Mouse (Mus musculus) embryonic fibroblast, embryonic 13.5 days (primary cell): ENCODE data around the gene Ttbk1. TPM values are rescaled to one million over a fixed set of nuclear protein-coding genes. Genes with fewer than 3 reads are reported as not detected.

Experiments used
- H3K27ac ChIP-seq: 2 replicates; pipeline ENCODE4 v1.5.1; 2012; ENCODE audit warnings: low read length, control low read depth, inconsistent platforms; ENCODE audit not compliant: insufficient read depth
- H3K4me1 ChIP-seq: 2 replicates; pipeline ENCODE4 v1.6.1; 2011; ENCODE audit warnings: low read length; ENCODE audit not compliant: control insufficient read depth, insufficient read depth
- H3K4me3 ChIP-seq: 2 replicates; pipeline ENCODE4 v1.5.1; 2011; ENCODE audit warnings: mild to moderate bottlenecking, control low read depth, low read length; ENCODE audit not compliant: insufficient read depth
- CTCF ChIP-seq: IDR thresholded peaks from 2 replicates; pipeline ENCODE4 v1.5.1; 2011; ENCODE audit warnings: mild to moderate bottlenecking, control low read depth, low read length, moderate library complexity, borderline replicate concordance; ENCODE audit not compliant: insufficient read depth
- POLR2A ChIP-seq: IDR thresholded peaks from 2 replicates; pipeline ENCODE4 v1.6.1; 2011; ENCODE audit warnings: low read depth, mild to moderate bottlenecking, control low read depth, low read length, moderate library complexity
- polyA plus RNA-seq: library from polyadenylated mRNA; stranded (reverse); fragments of >200 nt; gene quantifications from 2 replicates; pipeline ENCODE4 v1.2.4, GENCODE M21; 2011; ENCODE audit warnings: low read depth; ENCODE audit not compliant: missing spikeins, insufficient read length

Ttbk1 gene
- polyA plus RNA-seq, 1 experiment = 0.35 TPM

GRCm38 (mm10) chr17:46419717-46420116 lies 67.8 kb downstream of the Ttbk1 start:
- Histone ChIP-seq H3K4me3 (no peak overlapping the region), H3K4me1 (no peaks in the 10 kb centered on the region), H3K27ac (no peak overlapping the region)
- TF ChIP-seq POLR2A (no peak), CTCF (no peak)

GRCm38 (mm10) chr17:46418628-46419027 lies 68.8 kb downstream of the Ttbk1 start:
- H3K4me3 ChIP-seq = no peak overlapping the region
- no peak for TF ChIP-seq POLR2A
- H3K27ac ChIP-seq = no peak overlapping the region
- H3K4me1 ChIP-seq = no peaks in the 10 kb centered on the region

- no peak overlapping the region for H3K4me3 ChIP-seq
- no peak overlapping the region for H3K27ac ChIP-seq
- no peaks in the 10 kb centered on the region for H3K4me1 ChIP-seq
- no peak for TF ChIP-seq CTCF
- TF ChIP-seq POLR2A = no peak
These were observed 79.0 kb downstream of the Ttbk1 start for GRCm38 (mm10) chr17:46408478-46408877.

- TF ChIP-seq POLR2A (no peak), CTCF (no peak)
These were observed 92.8 kb downstream of the Ttbk1 start for GRCm38 (mm10) chr17:46394631-46395030.

GRCm38 (mm10) chr17:46393012-46393411 lies 94.5 kb downstream of the Ttbk1 start:
- H3K27ac ChIP-seq = no peak overlapping the region
- TF ChIP-seq CTCF = peak; percentile 61; the same call in 1 of the 2 replicates
- TF ChIP-seq POLR2A = no peak
- no peaks in the 10 kb centered on the region for H3K4me1 ChIP-seq
- no peak overlapping the region for H3K4me3 ChIP-seq

More at GRCm38 (mm10) chr17:46394631-46395030, 92.8 kb downstream of the Ttbk1 start:
- no peak overlapping the region for H3K4me3 ChIP-seq
- H3K4me1 ChIP-seq = no peaks in the 10 kb centered on the region
- H3K27ac ChIP-seq = no peak overlapping the region

Other genes starting within 250 kb of the Ttbk1 start
- 61.1 and 63.6 TPM in 2 replicates for gene Polr1c, start 239.6 kb downstream of the Ttbk1 start, polyA plus RNA-seq
- 114 and 133 TPM in 2 replicates for gene Yipf3, start 239.6 kb downstream of the Ttbk1 start, polyA plus RNA-seq
- 1.6 and 3.5 TPM in 2 replicates for gene Lrrc73, start 234.1 kb downstream of the Ttbk1 start, polyA plus RNA-seq
- gene Tjap1, start 204.6 kb downstream of the Ttbk1 start, polyA plus RNA-seq = 60.8 and 63.2 TPM in 2 replicates
- gene Dlk2, start 190.3 kb downstream of the Ttbk1 start, polyA plus RNA-seq = 2.6 and 3.3 TPM in 2 replicates
- 3.5 and 3.9 TPM in 2 replicates for gene Abcc10, start 159.3 kb downstream of the Ttbk1 start, polyA plus RNA-seq
- gene Zfp318, start 103.9 kb downstream of the Ttbk1 start, polyA plus RNA-seq = 24.1 and 32.6 TPM in 2 replicates
- not detected in 2 replicates for gene Crip3, start 58.7 kb downstream of the Ttbk1 start, polyA plus RNA-seq
- not detected in 2 replicates for gene Slc22a7, start 49.2 kb downstream of the Ttbk1 start, polyA plus RNA-seq
- gene Dnph1, start 9.0 kb upstream of the Ttbk1 start, polyA plus RNA-seq = 7.2 and 9.9 TPM in 2 replicates
- 5.7 and 8.6 TPM in 2 replicates for gene Cul9, start 58.7 kb upstream of the Ttbk1 start, polyA plus RNA-seq
- gene Srf, start 68.5 kb upstream of the Ttbk1 start, polyA plus RNA-seq = 50.9 and 61.2 TPM in 2 replicates
- gene Ptk7, start 141.8 kb upstream of the Ttbk1 start, polyA plus RNA-seq = 145 and 172 TPM in 2 replicates
- gene Klc4, start 158.3 kb upstream of the Ttbk1 start, polyA plus RNA-seq = 6.5 and 7.2 TPM in 2 replicates
- 33.5 and 45.2 TPM in 2 replicates for gene Mrpl2, start 158.6 kb upstream of the Ttbk1 start, polyA plus RNA-seq
- 63.6 and 64.4 TPM in 2 replicates for gene Cul7, start 162.7 kb upstream of the Ttbk1 start, polyA plus RNA-seq
- gene Rrp36, start 186.7 kb upstream of the Ttbk1 start, polyA plus RNA-seq = 29.9 and 32.3 TPM in 2 replicates
- gene Mea1, start 191.1 kb upstream of the Ttbk1 start, polyA plus RNA-seq = 111 and 122 TPM in 2 replicates
- 54.6 and 62.1 TPM in 2 replicates for gene Klhdc3, start 193.2 kb upstream of the Ttbk1 start, polyA plus RNA-seq
- gene Ppp2r5d, start 217.4 kb upstream of the Ttbk1 start, polyA plus RNA-seq = 57.6 and 72.1 TPM in 2 replicates
- 11.1 and 13.1 TPM in 2 replicates for gene Pex6, start 223.8 kb upstream of the Ttbk1 start, polyA plus RNA-seq
- not detected in 2 replicates for gene Gnmt, start 241.5 kb upstream of the Ttbk1 start, polyA plus RNA-seq